Mouse (Mus musculus) heart, adult 2 months (tissue): ENCODE results near the gene Rrbp1.

Experiments used
- CTCF ChIP-seq: fragments of 200-600 bp; IDR thresholded peaks from 2 replicates; pipeline ENCODE4 v1.8.1; 2022; ENCODE audit warnings: antibody characterized with exemption, mild to moderate bottlenecking, moderate library complexity
- EP300 ChIP-seq: fragments of 200-500 bp; IDR thresholded peaks from 2 replicates; pipeline ENCODE4 v1.6.1; 2011; ENCODE audit warnings: low read depth, low read length, control low read depth; ENCODE audit not compliant: insufficient read depth
- POLR2A ChIP-seq: fragments of 200-500 bp; IDR thresholded peaks from 2 replicates; pipeline ENCODE4 v1.6.1; 2011; ENCODE audit warnings: mild to moderate bottlenecking, low read depth, low read length, control low read depth; ENCODE audit not compliant: insufficient read depth

DNA sequence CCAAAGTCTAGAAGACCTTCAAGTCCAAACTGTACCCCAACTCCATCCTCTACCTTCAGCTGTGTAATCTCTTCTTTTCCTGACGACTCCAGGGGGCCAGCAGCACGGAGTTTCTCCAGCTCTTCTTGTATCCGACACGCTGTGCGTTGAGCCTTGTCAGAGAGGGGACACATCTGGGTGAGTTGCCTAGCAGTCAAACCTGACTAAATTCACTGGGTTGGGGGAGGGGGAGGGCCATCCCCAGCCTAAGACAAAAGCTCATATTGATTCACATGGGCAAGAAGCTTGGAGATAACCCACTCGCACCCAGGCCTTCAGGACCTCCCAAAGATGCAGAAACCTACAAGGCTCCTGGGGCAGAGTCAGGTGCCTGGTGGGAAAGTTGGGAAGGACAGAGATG, 61.8 kb downstream of the Rrbp1 start:
- TF ChIP-seq CTCF (no peak), POLR2A (no peak), EP300 (no peak)
